Mouse (Mus musculus): ENCODE data around the gene Cntn3. TPM values are rescaled to one million over a fixed set of nuclear protein-coding genes. Genes with fewer than 3 reads are reported as not detected.

Cntn3 gene
- total and polyA plus RNA-seq, 3 experiments: not detected

- Histone ChIP-seq H3K4me1 (ENCODE audit: insufficient read depth, low read depth, low read length) (no peaks in the 10 kb centered on the region), H3K36me3 (replicated peaks) (no peaks in the 10 kb centered on the region), H3K4me3 (ENCODE audit: low read depth, low read length) (no peak overlapping the region), H3K27me3 (ENCODE audit: insufficient read depth, low read length) (no peaks in the 10 kb centered on the region), H3K9me3 (replicated peaks) (peaks cover 7% of the 10 kb centered on the region)
- TF ChIP-seq GATA1 (IDR thresholded peaks at IDR 0.05; ENCODE audit: borderline replicate concordance, low read length): no peak
- TF ChIP-seq GATA2 (IDR thresholded peaks at IDR 0.05; ENCODE audit: borderline replicate concordance, low read depth, low read length): no peak
- TF ChIP-seq TAL1 (conservative IDR thresholded peaks at IDR 0.05; ENCODE audit: low read depth, low read length): no peak
- TF ChIP-seq CTCF (IDR thresholded peaks at IDR 0.05; ENCODE audit: low read depth, low read length): no peak
- no peak for TF ChIP-seq POLR2AphosphoS5 (IDR thresholded peaks at IDR 0.05; ENCODE audit: insufficient replicate concordance, low read depth, low read length)
- ATAC-seq (ENCODE audit: extremely low read depth, insufficient number of reproducible peaks, low FRiP score, poor library complexity, severe bottlenecking): no peak
- DNase-seq (ENCODE audit: low spot score): no peak
These were observed 151.1 kb downstream of the Cntn3 start for GRCm38 (mm10) chr6:102421781-102422180.

- ATAC-seq (ENCODE audit: extremely low read depth, insufficient number of reproducible peaks, low FRiP score, poor library complexity, severe bottlenecking) (no peak), DNase-seq (ENCODE audit: low spot score) (no peak)
- TF ChIP-seq GATA2 (IDR thresholded peaks at IDR 0.05; ENCODE audit: borderline replicate concordance, low read depth, low read length): no peak
- no peak for TF ChIP-seq GATA1 (IDR thresholded peaks at IDR 0.05; ENCODE audit: borderline replicate concordance, low read length)
- no peak for TF ChIP-seq CTCF (IDR thresholded peaks at IDR 0.05; ENCODE audit: low read depth, low read length)
- TF ChIP-seq POLR2AphosphoS5 (IDR thresholded peaks at IDR 0.05; ENCODE audit: insufficient replicate concordance, low read depth, low read length): no peak
- TF ChIP-seq TAL1 (conservative IDR thresholded peaks at IDR 0.05; ENCODE audit: low read depth, low read length): no peak
- Histone ChIP-seq H3K4me1 (ENCODE audit: insufficient read depth, low read depth, low read length) (no peaks in the 10 kb centered on the region), H3K27me3 (ENCODE audit: insufficient read depth, low read length) (no peaks in the 10 kb centered on the region), H3K9me3 (replicated peaks) (0 out of 2 replicates have a peak, but pooled peaks cover 2% of the 10 kb centered on the region), H3K4me3 (ENCODE audit: low read depth, low read length) (no peak overlapping the region), H3K36me3 (replicated peaks) (no peaks in the 10 kb centered on the region)
These were observed 184.3 kb downstream of the Cntn3 start for GRCm38 (mm10) chr6:102388590-102388989.

GRCm38 (mm10) chr6:102372112-102372511, 200.8 kb downstream of the Cntn3 start:
- peaks cover 9% of the 10 kb centered on the region for H3K9me3 ChIP-seq (replicated peaks)
- DNase-seq (ENCODE audit: low spot score) (no peak), ATAC-seq (ENCODE audit: extremely low read depth, insufficient number of reproducible peaks, low FRiP score, poor library complexity, severe bottlenecking) (no peak)
- no peaks in the 10 kb centered on the region for H3K4me1 ChIP-seq (ENCODE audit: insufficient read depth, low read depth, low read length)
- no peaks in the 10 kb centered on the region for H3K27me3 ChIP-seq (ENCODE audit: insufficient read depth, low read length)
- H3K4me3 ChIP-seq (ENCODE audit: low read depth, low read length): no peak overlapping the region
- H3K36me3 ChIP-seq (replicated peaks): no peaks in the 10 kb centered on the region
- TF ChIP-seq GATA1 (IDR thresholded peaks at IDR 0.05; ENCODE audit: borderline replicate concordance, low read length) (no peak), CTCF (IDR thresholded peaks at IDR 0.05; ENCODE audit: low read depth, low read length) (no peak), GATA2 (IDR thresholded peaks at IDR 0.05; ENCODE audit: borderline replicate concordance, low read depth, low read length) (no peak), TAL1 (conservative IDR thresholded peaks at IDR 0.05; ENCODE audit: low read depth, low read length) (no peak), POLR2AphosphoS5 (IDR thresholded peaks at IDR 0.05; ENCODE audit: insufficient replicate concordance, low read depth, low read length) (no peak)

- Histone ChIP-seq H3K4me3 (ENCODE audit: low read depth, low read length) (no peak overlapping the region), H3K4me1 (ENCODE audit: insufficient read depth, low read depth, low read length) (no peaks in the 10 kb centered on the region), H3K36me3 (replicated peaks) (no peaks in the 10 kb centered on the region), H3K27me3 (ENCODE audit: insufficient read depth, low read length) (no peaks in the 10 kb centered on the region), H3K9me3 (replicated peaks) (no peaks in the 10 kb centered on the region; the same call in 1 of the 2 replicates)
- ATAC-seq (ENCODE audit: extremely low read depth, insufficient number of reproducible peaks, low FRiP score, poor library complexity, severe bottlenecking) (no peak), DNase-seq (ENCODE audit: low spot score) (no peak)
- no peak for TF ChIP-seq GATA2 (IDR thresholded peaks at IDR 0.05; ENCODE audit: borderline replicate concordance, low read depth, low read length)
- no peak for TF ChIP-seq CTCF (IDR thresholded peaks at IDR 0.05; ENCODE audit: low read depth, low read length)
- TF ChIP-seq GATA1 (IDR thresholded peaks at IDR 0.05; ENCODE audit: borderline replicate concordance, low read length): no peak
- no peak for TF ChIP-seq TAL1 (conservative IDR thresholded peaks at IDR 0.05; ENCODE audit: low read depth, low read length)
- no peak for TF ChIP-seq POLR2AphosphoS5 (IDR thresholded peaks at IDR 0.05; ENCODE audit: insufficient replicate concordance, low read depth, low read length)
These were observed 209.0 kb downstream of the Cntn3 start for GRCm38 (mm10) chr6:102363880-102364279.

- Histone ChIP-seq H3K4me1 (ENCODE audit: insufficient read depth, low read depth, low read length) (no peaks in the 10 kb centered on the region), H3K27me3 (ENCODE audit: insufficient read depth, low read length) (no peaks in the 10 kb centered on the region), H3K36me3 (replicated peaks) (no peaks in the 10 kb centered on the region), H3K4me3 (ENCODE audit: low read depth, low read length) (no peak overlapping the region), H3K9me3 (replicated peaks) (no peaks in the 10 kb centered on the region; the same call in 1 of the 2 replicates)
- TF ChIP-seq GATA1 (IDR thresholded peaks at IDR 0.05; ENCODE audit: borderline replicate concordance, low read length) (no peak), CTCF (IDR thresholded peaks at IDR 0.05; ENCODE audit: low read depth, low read length) (no peak), GATA2 (IDR thresholded peaks at IDR 0.05; ENCODE audit: borderline replicate concordance, low read depth, low read length) (no peak), TAL1 (conservative IDR thresholded peaks at IDR 0.05; ENCODE audit: low read depth, low read length) (no peak), POLR2AphosphoS5 (IDR thresholded peaks at IDR 0.05; ENCODE audit: insufficient replicate concordance, low read depth, low read length) (no peak)
- ATAC-seq (ENCODE audit: extremely low read depth, insufficient number of reproducible peaks, low FRiP score, poor library complexity, severe bottlenecking): no peak
- DNase-seq (ENCODE audit: low spot score): no peak
These were observed 209.5 kb downstream of the Cntn3 start for GRCm38 (mm10) chr6:102363291-102363832.

GRCm38 (mm10) chr6:102332144-102332543, 240.8 kb downstream of the Cntn3 start:
- no peak for TF ChIP-seq GATA1 (IDR thresholded peaks at IDR 0.05; ENCODE audit: borderline replicate concordance, low read length)
- no peak for TF ChIP-seq POLR2AphosphoS5 (IDR thresholded peaks at IDR 0.05; ENCODE audit: insufficient replicate concordance, low read depth, low read length)
- TF ChIP-seq CTCF (IDR thresholded peaks at IDR 0.05; ENCODE audit: low read depth, low read length): no peak
- no peak for TF ChIP-seq GATA2 (IDR thresholded peaks at IDR 0.05; ENCODE audit: borderline replicate concordance, low read depth, low read length)
- TF ChIP-seq TAL1 (conservative IDR thresholded peaks at IDR 0.05; ENCODE audit: low read depth, low read length): no peak
- Histone ChIP-seq H3K4me3 (ENCODE audit: low read depth, low read length) (no peak overlapping the region), H3K27me3 (ENCODE audit: insufficient read depth, low read length) (no peaks in the 10 kb centered on the region), H3K9me3 (replicated peaks) (0 out of 2 replicates have a peak, but pooled peaks cover 2% of the 10 kb centered on the region), H3K4me1 (ENCODE audit: insufficient read depth, low read depth, low read length) (no peaks in the 10 kb centered on the region), H3K36me3 (replicated peaks) (no peaks in the 10 kb centered on the region)
- no peak for ATAC-seq (ENCODE audit: extremely low read depth, insufficient number of reproducible peaks, low FRiP score, poor library complexity, severe bottlenecking)
- no peak for DNase-seq (ENCODE audit: low spot score)
